Mouse (Mus musculus) heart, postnatal 0 days (tissue): ENCODE measurements around the gene Daam1. TPM values are rescaled to one million over a fixed set of nuclear protein-coding genes. Genes with fewer than 3 reads are reported as not detected.

Experiments
- ATAC-seq: fragments of 200-750 bp; cut with Nextera tagmentation; 2 replicates; pipeline ENCODE4 v1.8.0; 2017; ENCODE audit warnings: low read depth, moderate number of reproducible peaks, moderate library complexity; ENCODE audit not compliant: insufficient read depth
- DNase-seq: peaks from one replicate; pipeline ENCODE4 v3.0.0-alpha.2; 2016; ENCODE audit warnings: low spot score
- H3K27ac ChIP-seq: fragments of 300-500 bp; sonication (generic); 2 replicates; pipeline ENCODE4 v1.5.1; 2014; ENCODE audit warnings: low read depth, mild to moderate bottlenecking
- H3K27me3 ChIP-seq: fragments of 300-500 bp; sonication (generic); 2 replicates; pipeline ENCODE4 v1.6.1; 2014; ENCODE audit warnings: low read length, mixed read lengths; ENCODE audit not compliant: control insufficient read depth, insufficient read depth
- H3K36me3 ChIP-seq: fragments of 300-500 bp; sonication (generic); replicated peaks from 2 replicates; pipeline ENCODE4 v1.6.1; 2014; ENCODE audit warnings: low read length, mixed read lengths; ENCODE audit not compliant: control insufficient read depth, insufficient read depth
- H3K4me1 ChIP-seq: fragments of 300-500 bp; sonication (generic); 2 replicates; pipeline ENCODE4 v1.6.1; 2014; ENCODE audit warnings: antibody characterized with exemption; ENCODE audit not compliant: control insufficient read depth, insufficient read depth
- H3K4me2 ChIP-seq: fragments of 300-500 bp; sonication (generic); 2 replicates; pipeline ENCODE4 v1.6.1; 2014; ENCODE audit warnings: low read depth, mild to moderate bottlenecking, low read length, moderate library complexity
- H3K4me3 ChIP-seq: fragments of 300-500 bp; sonication (generic); 2 replicates; pipeline ENCODE4 v1.5.1; 2014; ENCODE audit warnings: low read depth, low read length
- H3K9ac ChIP-seq: fragments of 300-500 bp; sonication (generic); replicated peaks from 2 replicates; pipeline ENCODE4 v1.6.1; 2014; ENCODE audit warnings: low read depth, low read length, mixed read lengths
- H3K9me3 ChIP-seq: fragments of 300-500 bp; sonication (generic); replicated peaks from 2 replicates; pipeline ENCODE4 v1.6.1; 2016; ENCODE audit warnings: low read length; ENCODE audit not compliant: control insufficient read depth
- CTCF ChIP-seq: IDR thresholded peaks from 2 replicates; pipeline ENCODE4 v1.5.1; 2016; ENCODE audit warnings: antibody characterized with exemption, control low read depth, low read depth
- EP300 ChIP-seq: IDR thresholded peaks from 2 replicates; pipeline ENCODE4 v1.6.1; 2016; ENCODE audit warnings: antibody characterized with exemption, low read depth
- WGBS: fragments of 180-500 bp; shearing (Covaris S2); extraction: QIAGEN DNeasy Blood & Tissue Kit; methylation state at CpG from one replicate; pipeline ENCODE4 v1.1.7; 2014; 5-methylcytosine and 5-hydroxymethylcytosine counted together
- polyA plus RNA-seq: library from polyadenylated mRNA; unstranded; fragments of >200 nt; fragmentation: Nextera tagmentation; extraction: Ambion mirVana; gene quantifications from 2 replicates; pipeline ENCODE4 v1.2.1, GENCODE M21; 2015
- total RNA-seq: library from RNA; depleted of rRNA; stranded (reverse); fragments of >200 nt; gene quantifications from 2 replicates; pipeline ENCODE4 v1.2.3, GENCODE M21; 2014; ENCODE audit warnings: low replicate concordance; rRNA removed

The Daam1 gene
- total and polyA plus RNA-seq, 2 experiments from 2014 or later: 12.8 to 33.8 TPM

DNA sequence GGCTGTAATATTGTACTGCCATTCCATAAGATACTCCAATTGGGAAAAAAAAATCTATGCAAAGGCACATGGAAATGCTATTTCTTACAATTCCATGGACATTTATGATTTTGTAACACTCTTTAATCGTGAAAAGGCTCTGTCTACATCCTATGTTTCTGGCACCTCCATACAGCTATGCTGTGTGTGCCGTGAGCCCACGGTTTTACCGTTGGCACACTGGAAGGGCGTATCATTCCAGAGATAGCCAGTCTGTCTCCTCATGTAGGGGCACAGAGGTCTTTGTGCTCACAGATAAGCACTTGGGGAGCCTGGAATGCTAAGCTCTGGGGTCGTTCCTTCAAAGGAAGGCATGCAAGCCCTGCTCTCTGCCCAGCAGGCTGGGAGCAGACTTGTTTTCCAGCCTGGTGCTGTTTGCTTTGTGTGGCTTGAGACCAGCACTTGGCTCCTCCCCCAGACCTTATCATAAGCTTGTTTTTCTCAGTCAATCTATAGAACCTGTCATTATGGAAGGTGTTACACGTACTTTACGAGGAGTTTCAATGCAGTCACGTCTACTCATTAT lies 205.3 kb downstream of the Daam1 start:
- Histone ChIP-seq H3K4me1 (peaks cover 19% of the 10 kb centered on the region), H3K36me3 (no peaks in the 10 kb centered on the region), H3K4me2 (no peak overlapping the region), H3K9me3 (no peaks in the 10 kb centered on the region), H3K9ac (no peak overlapping the region), H3K27ac (peak overlapping the region; percentile 57; the same call in 1 of the 2 replicates), H3K4me3 (no peak overlapping the region), H3K27me3 (no peaks in the 10 kb centered on the region)
- ATAC-seq (no peak), DNase-seq (no peak)
- no peak for TF ChIP-seq EP300
- no peak for TF ChIP-seq CTCF
- WGBS: 28% methylated on average over 9 of the region's 9 CpGs

DNA sequence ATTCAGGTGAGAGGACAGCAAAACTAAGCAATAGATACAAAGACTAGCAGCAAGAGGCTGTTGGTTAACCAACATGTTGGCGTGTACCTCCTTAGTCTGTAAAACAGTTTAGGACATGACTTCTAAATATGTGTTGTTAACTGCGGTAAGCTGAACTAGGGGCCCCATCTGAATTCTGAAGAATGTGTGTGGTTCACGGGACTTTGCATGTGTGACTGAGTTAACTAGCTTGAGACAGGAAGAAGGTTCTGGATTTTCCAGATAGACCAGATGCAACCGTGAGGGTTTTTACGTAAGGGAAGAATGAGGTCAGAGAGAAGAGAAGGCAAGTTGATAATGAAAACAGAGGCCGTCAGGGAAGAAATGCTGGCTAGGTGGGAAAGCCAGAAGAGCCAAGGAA lies 206.2 kb downstream of the Daam1 start:
- Histone ChIP-seq H3K9me3 (no peaks in the 10 kb centered on the region), H3K4me1 (peaks cover 19% of the 10 kb centered on the region), H3K9ac (no peak overlapping the region), H3K4me2 (no peak overlapping the region), H3K36me3 (no peaks in the 10 kb centered on the region), H3K27ac (no peak overlapping the region), H3K4me3 (no peak overlapping the region), H3K27me3 (no peaks in the 10 kb centered on the region)
- DNase-seq: no peak
- TF ChIP-seq CTCF: no peak
- no peak for TF ChIP-seq EP300
- 54% methylated on average over 6 of the region's 6 CpGs for WGBS
- no peak for ATAC-seq

DNA sequence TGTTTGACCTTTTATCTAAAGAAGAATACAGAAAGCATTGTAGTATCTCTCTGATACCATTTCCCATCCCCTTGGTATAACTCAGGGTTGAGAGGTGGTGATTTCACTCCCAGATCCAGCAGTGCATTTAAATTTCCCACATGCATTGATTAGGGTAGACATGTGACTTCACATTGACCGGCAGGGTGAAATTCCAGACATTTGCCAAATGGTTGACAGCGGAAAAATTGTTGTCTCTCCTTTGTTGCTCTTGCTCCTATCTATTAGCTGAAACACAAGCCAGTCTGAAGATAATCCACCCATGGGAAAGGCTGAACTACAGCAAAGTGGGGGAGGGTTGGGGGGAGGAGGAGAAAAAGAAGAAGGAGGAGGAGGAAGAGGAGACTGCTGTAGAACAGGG lies 208.0 kb downstream of the Daam1 start:
- H3K4me1 ChIP-seq: peaks cover 19% of the 10 kb centered on the region
- TF ChIP-seq CTCF (no peak), EP300 (no peak)
- H3K27me3 ChIP-seq: no peaks in the 10 kb centered on the region
- no peak overlapping the region for H3K4me3 ChIP-seq
- 27% methylated on average over 2 of the region's 2 CpGs for WGBS
- DNase-seq: no peak
- no peak for ATAC-seq
- no peak overlapping the region for H3K27ac ChIP-seq
- no peak overlapping the region for H3K9ac ChIP-seq
- H3K4me2 ChIP-seq: no peak overlapping the region
- H3K9me3 ChIP-seq: no peaks in the 10 kb centered on the region
- H3K36me3 ChIP-seq: no peaks in the 10 kb centered on the region

DNA sequence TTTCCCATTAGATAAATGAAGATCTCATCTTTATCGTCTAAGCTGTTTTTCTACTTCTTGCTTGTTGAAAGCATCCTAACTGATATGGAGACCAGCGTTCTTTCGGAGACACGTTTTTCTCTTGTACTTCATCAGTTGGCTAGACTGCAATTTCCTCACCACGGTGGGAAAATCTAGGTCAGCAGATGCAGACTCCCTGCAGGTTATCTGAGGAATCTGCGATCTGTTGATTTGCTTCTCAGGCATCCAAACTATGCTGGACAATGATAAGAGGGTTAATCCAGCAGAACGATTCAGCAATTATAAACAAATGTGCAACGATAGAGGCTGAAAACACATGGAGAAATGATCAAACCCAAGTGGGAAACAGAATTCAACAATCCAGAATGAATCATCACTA lies 208.6 kb downstream of the Daam1 start:
- no peaks in the 10 kb centered on the region for H3K27me3 ChIP-seq
- no peaks in the 10 kb centered on the region for H3K36me3 ChIP-seq
- ATAC-seq (no peak), DNase-seq (no peak)
- WGBS: 22% methylated on average over 8 of the region's 8 CpGs
- H3K27ac ChIP-seq: no peak overlapping the region
- H3K4me1 ChIP-seq: peaks cover 19% of the 10 kb centered on the region
- TF ChIP-seq EP300 (no peak), CTCF (no peak)
- H3K4me2 ChIP-seq: no peak overlapping the region
- no peaks in the 10 kb centered on the region for H3K9me3 ChIP-seq
- H3K9ac ChIP-seq: no peak overlapping the region
- no peak overlapping the region for H3K4me3 ChIP-seq

DNA sequence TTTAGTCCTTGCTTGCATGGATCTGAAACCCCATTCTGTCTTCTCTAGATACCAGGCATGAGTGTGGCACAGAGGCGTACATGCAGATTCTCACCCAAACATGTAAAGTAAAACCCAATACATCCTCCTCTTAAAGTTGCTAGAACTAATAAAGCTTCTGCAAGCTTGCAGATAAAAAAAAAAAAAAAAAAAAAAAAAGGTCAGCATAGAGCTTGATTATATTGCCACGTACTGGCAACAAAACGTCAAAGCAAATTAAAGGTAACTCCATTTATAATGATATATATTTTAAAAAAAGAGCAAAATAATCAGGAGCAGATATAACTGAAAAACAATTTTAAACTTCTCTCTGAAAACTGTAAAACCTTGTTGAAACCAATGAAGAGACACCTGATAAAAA lies 210.4 kb downstream of the Daam1 start:
- H3K4me1 ChIP-seq: peaks cover 16% of the 10 kb centered on the region
- 88% methylated on average over 3 of the region's 3 CpGs for WGBS
- H3K4me2 ChIP-seq: no peak overlapping the region
- H3K27ac ChIP-seq: no peak overlapping the region
- TF ChIP-seq CTCF (no peak), EP300 (no peak)
- ATAC-seq: no peak
- no peak for DNase-seq
- H3K27me3 ChIP-seq: no peaks in the 10 kb centered on the region
- no peak overlapping the region for H3K9ac ChIP-seq
- no peaks in the 10 kb centered on the region for H3K36me3 ChIP-seq
- no peak overlapping the region for H3K4me3 ChIP-seq
- no peaks in the 10 kb centered on the region for H3K9me3 ChIP-seq

Other genes starting within 250 kb of the Daam1 start
- gene Gpr135, start 240.0 kb downstream of the Daam1 start, total RNA-seq: 0.39 TPM in 1 of 2 replicates, not detected in the other
- 0.27 and 0.37 TPM in 2 replicates for gene Gpr135, start 240.0 kb downstream of the Daam1 start, polyA plus RNA-seq